Mouse (Mus musculus) stomach, embryonic 16.5 days (tissue): ENCODE results near the gene Klhl11. TPM values are rescaled to one million over a fixed set of nuclear protein-coding genes. Genes with fewer than 3 reads are reported as not detected.

Source experiments
- ATAC-seq: fragments of 200-750 bp; cut with Nextera tagmentation; 2 replicates; pipeline ENCODE4 v1.8.0; 2017; ENCODE audit warnings: moderate number of reproducible peaks, moderate TSS enrichment; ENCODE audit not compliant: insufficient read depth, low FRiP score
- H3K27ac ChIP-seq: fragments of 300-500 bp; sonication (generic); 2 replicates; pipeline ENCODE4 v1.5.1; 2014; ENCODE audit warnings: low read length
- H3K27me3 ChIP-seq: fragments of 300-500 bp; sonication (generic); 2 replicates; pipeline ENCODE4 v1.6.1; 2014; ENCODE audit warnings: low read length, control low read depth, mixed read lengths; ENCODE audit not compliant: control insufficient read depth, insufficient read depth
- H3K36me3 ChIP-seq: fragments of 300-500 bp; sonication (generic); 2 replicates; pipeline ENCODE4 v1.6.1; 2014; ENCODE audit warnings: low read length; ENCODE audit not compliant: control insufficient read depth, insufficient read depth
- H3K4me1 ChIP-seq: fragments of 300-500 bp; sonication (generic); 2 replicates; pipeline ENCODE4 v1.6.1; 2014; ENCODE audit warnings: low read length, control low read depth, mixed read lengths; ENCODE audit not compliant: control insufficient read depth, insufficient read depth
- H3K4me2 ChIP-seq: fragments of 300-500 bp; sonication (generic); 2 replicates; pipeline ENCODE4 v1.6.1; 2014; ENCODE audit warnings: low read depth, low read length, mixed read lengths
- H3K4me3 ChIP-seq: fragments of 300-500 bp; sonication (generic); replicated peaks from 2 replicates; pipeline ENCODE4 v1.5.1; 2014; ENCODE audit warnings: mild to moderate bottlenecking, low read length
- H3K9ac ChIP-seq: fragments of 300-500 bp; sonication (generic); 2 replicates; pipeline ENCODE4 v1.6.1; 2014; ENCODE audit warnings: low read length
- H3K9me3 ChIP-seq: fragments of 300-500 bp; sonication (generic); replicated peaks from 2 replicates; pipeline ENCODE4 v1.6.1; 2016; ENCODE audit warnings: low read length, control low read depth; ENCODE audit not compliant: control insufficient read depth
- WGBS: fragments of 180-500 bp; shearing (Covaris S2); extraction: QIAGEN DNeasy Blood & Tissue Kit; methylation state at CpG from one replicate; pipeline ENCODE4 v1.1.7; 2014; 5-methylcytosine and 5-hydroxymethylcytosine counted together
- polyA plus RNA-seq: library from polyadenylated mRNA; unstranded; fragments of >200 nt; fragmentation: Nextera tagmentation; extraction: Ambion mirVana; gene quantifications from 2 replicates; pipeline ENCODE4 v1.2.1, GENCODE M21; 2015

The Klhl11 gene
- polyA plus RNA-seq, 1 experiment from 2014 or later: 7.4 TPM

DNA sequence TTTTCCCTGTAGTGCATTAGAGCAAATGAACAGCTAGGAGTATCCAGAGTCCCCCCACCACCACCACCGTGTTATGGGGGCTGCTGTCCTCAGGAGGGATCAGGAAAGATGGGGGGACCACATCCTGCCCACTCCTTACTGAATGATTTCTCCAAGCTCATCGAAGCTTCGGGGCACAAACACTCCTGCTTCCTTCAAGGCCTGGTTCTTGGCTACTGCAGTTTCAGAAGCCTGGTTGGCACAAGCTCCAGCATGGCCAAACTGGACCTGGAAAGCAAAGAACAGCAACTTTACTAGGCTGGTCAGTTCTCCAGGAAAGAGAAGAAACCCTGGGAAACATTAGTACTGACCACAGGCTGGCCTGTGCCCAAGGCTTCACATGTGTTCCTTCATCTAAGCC is 11.9 kb upstream of the Klhl11 start:
- ATAC-seq: no peak
- Histone ChIP-seq H3K4me3 (no peak overlapping the region), H3K9me3 (no peaks in the 10 kb centered on the region), H3K36me3 (peaks cover 27% of the 10 kb centered on the region), H3K9ac (no peak overlapping the region), H3K4me2 (no peak overlapping the region), H3K4me1 (no peaks in the 10 kb centered on the region), H3K27ac (no peak overlapping the region), H3K27me3 (no peaks in the 10 kb centered on the region)
- WGBS: 95% methylated on average over 3 of the region's 3 CpGs

GRCm38 (mm10) chr11:100479152-100479551 is 6.6 kb upstream of the Klhl11 start:
- WGBS: 46% methylated on average over 7 of the region's 7 CpGs
- ATAC-seq: no peak

GRCm38 (mm10) chr11:100476281-100476680 is 3.7 kb upstream of the Klhl11 start:
- Histone ChIP-seq H3K4me2 (no peak overlapping the region), H3K4me3 (no peak overlapping the region), H3K36me3 (peaks cover 13% of the 10 kb centered on the region; the same call in 1 of the 2 replicates), H3K4me1 (peaks cover 1% of the 10 kb centered on the region; the same call in 1 of the 2 replicates), H3K9me3 (no peaks in the 10 kb centered on the region), H3K9ac (no peak overlapping the region), H3K27ac (no peak overlapping the region), H3K27me3 (no peaks in the 10 kb centered on the region)
- WGBS: 80% methylated on average over 5 of the region's 5 CpGs
- no peak for ATAC-seq

More at GRCm38 (mm10) chr11:100479152-100479551, 6.6 kb upstream of the Klhl11 start:
- H3K36me3 ChIP-seq: peaks cover 25% of the 10 kb centered on the region
- H3K4me3 ChIP-seq: no peak overlapping the region
- H3K27ac ChIP-seq: no peak overlapping the region
- H3K9ac ChIP-seq: no peak overlapping the region
- no peaks in the 10 kb centered on the region for H3K27me3 ChIP-seq
- no peaks in the 10 kb centered on the region for H3K4me1 ChIP-seq
- no peaks in the 10 kb centered on the region for H3K9me3 ChIP-seq
- H3K4me2 ChIP-seq: no peak overlapping the region

GRCm38 (mm10) chr11:100472935-100473295 is 374 bp upstream of the Klhl11 start:
- Histone ChIP-seq H3K9me3 (no peaks in the 10 kb centered on the region), H3K27ac (no peak overlapping the region), H3K9ac (no peak overlapping the region), H3K27me3 (no peaks in the 10 kb centered on the region), H3K36me3 (no peaks in the 10 kb centered on the region), H3K4me1 (peaks cover 18% of the 10 kb centered on the region), H3K4me2 (peak overlapping the region; percentile 32; the same call in 1 of the 2 replicates), H3K4me3 (peak overlapping the region; percentile 99)
- peak; percentile 23; the same call in 1 of the 2 replicates for ATAC-seq
- 34% methylated on average over 5 of the region's 5 CpGs for WGBS

DNA sequence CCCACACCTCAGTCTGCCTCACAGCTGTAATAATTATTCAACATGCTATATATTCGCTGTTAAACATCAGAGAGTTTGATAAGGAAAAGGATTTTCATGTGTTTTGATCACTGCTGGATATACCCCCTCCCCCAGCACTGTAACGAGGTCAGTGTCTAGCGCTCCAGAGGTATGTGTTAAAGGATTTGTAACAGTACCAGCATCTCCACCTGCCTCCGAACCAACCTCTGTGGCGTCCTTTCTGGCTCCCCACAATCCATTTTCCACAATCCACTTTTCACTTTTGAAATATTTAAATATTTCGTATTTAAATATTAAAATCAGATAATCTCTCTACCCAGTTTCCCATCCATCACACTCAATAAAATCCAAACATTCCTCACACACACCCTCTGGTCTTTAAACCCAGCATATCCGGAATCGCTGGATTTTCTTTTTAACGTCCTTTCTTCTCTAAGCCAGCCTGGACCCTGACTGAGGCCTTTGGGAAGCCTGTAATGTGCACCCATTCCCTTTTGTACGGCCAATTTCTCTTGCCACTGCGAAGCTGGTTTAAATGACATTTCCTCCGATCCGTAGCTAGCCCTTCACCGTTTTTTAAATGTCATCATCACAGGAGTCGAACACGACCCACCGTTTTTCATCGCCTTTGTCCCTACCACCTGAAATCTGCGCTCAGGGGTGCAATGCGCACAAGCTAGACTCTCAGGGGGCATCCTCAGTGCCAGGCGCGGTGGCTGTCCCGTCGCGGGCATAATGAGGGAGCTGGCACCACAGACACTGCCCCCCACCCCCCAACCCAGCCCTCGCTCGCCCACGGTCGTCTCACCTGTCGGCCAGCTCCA is 967 bp downstream of the Klhl11 start:
- Histone ChIP-seq H3K4me2 (peak overlapping the region; percentile 98), H3K9ac (peak overlapping the region; percentile 94), H3K36me3 (no peaks in the 10 kb centered on the region), H3K9me3 (no peaks in the 10 kb centered on the region), H3K27ac (no peak overlapping the region), H3K4me3 (peak overlapping the region; percentile 99), H3K27me3 (no peaks in the 10 kb centered on the region), H3K4me1 (peaks cover 18% of the 10 kb centered on the region)
- peak; percentile 30; the same call in 1 of the 2 replicates for ATAC-seq
- 3% methylated on average over 30 of the region's 30 CpGs for WGBS

GRCm38 (mm10) chr11:100465833-100466232 is 6.7 kb downstream of the Klhl11 start:
- Histone ChIP-seq H3K4me1 (peaks cover 12% of the 10 kb centered on the region), H3K4me2 (no peak overlapping the region), H3K27ac (no peak overlapping the region), H3K27me3 (no peaks in the 10 kb centered on the region), H3K4me3 (no peak overlapping the region), H3K9me3 (no peaks in the 10 kb centered on the region), H3K9ac (no peak overlapping the region), H3K36me3 (no peaks in the 10 kb centered on the region)
- ATAC-seq: no peak
- WGBS: 58% methylated on average over 1 of the region's 1 CpGs

GRCm38 (mm10) chr11:100465229-100465792 is 7.2 kb downstream of the Klhl11 start:
- Histone ChIP-seq H3K4me3 (no peak overlapping the region), H3K27me3 (no peaks in the 10 kb centered on the region), H3K9me3 (no peaks in the 10 kb centered on the region), H3K4me2 (no peak overlapping the region), H3K4me1 (peaks cover 7% of the 10 kb centered on the region), H3K27ac (no peak overlapping the region), H3K36me3 (no peaks in the 10 kb centered on the region), H3K9ac (no peak overlapping the region)
- ATAC-seq: no peak
- WGBS: 93% methylated on average over 1 of the region's 1 CpGs

- H3K36me3 ChIP-seq: no peaks in the 10 kb centered on the region
- no peak overlapping the region for H3K9ac ChIP-seq
- no peak for ATAC-seq
- H3K4me3 ChIP-seq: no peak overlapping the region
- H3K27me3 ChIP-seq: no peaks in the 10 kb centered on the region
- H3K4me1 ChIP-seq: no peaks in the 10 kb centered on the region
- H3K9me3 ChIP-seq: no peaks in the 10 kb centered on the region
- H3K27ac ChIP-seq: no peak overlapping the region
- WGBS: 92% methylated on average over 10 of the region's 10 CpGs
- no peak overlapping the region for H3K4me2 ChIP-seq
These were observed 9.8 kb downstream of the Klhl11 start for GRCm38 (mm10) chr11:100462699-100463098.

DNA sequence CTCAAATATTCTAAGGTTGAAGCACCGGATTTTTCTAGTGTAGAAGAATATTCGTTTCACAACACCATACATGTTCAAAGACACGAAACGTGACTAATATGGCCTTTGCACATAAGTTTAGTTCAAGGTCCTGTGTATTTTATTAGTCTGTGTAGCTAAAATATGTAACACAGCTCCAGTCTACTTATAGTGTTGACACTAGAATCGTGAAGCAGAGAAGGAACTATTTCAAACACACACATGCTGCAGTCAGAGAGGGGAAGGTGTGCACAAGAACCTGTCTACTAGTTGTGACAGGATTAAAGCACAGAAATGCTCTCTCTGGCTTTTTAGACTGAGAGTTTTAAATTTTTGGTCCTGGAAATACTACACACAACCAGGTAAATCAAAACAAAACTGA is 14.8 kb downstream of the Klhl11 start:
- Histone ChIP-seq H3K9me3 (no peaks in the 10 kb centered on the region), H3K4me3 (no peak overlapping the region), H3K4me1 (no peaks in the 10 kb centered on the region), H3K27ac (no peak overlapping the region), H3K4me2 (no peak overlapping the region), H3K36me3 (peaks cover 5% of the 10 kb centered on the region; the same call in 1 of the 2 replicates), H3K27me3 (no peaks in the 10 kb centered on the region), H3K9ac (no peak overlapping the region)
- no peak for ATAC-seq
- WGBS: 76% methylated on average over 5 of the region's 5 CpGs
